Mouse (Mus musculus) kidney, postnatal 25 days (tissue): ENCODE data around the gene Alox12e.

Experiments used
- DNase-seq, 2 experiments: peaks; one replicate each; pipeline ENCODE4 v3.0.0; 2021; ENCODE audit warnings: mixed read lengths in 2 of 2

Gene Alox12e

GRCm38 (mm10) chr11:70284757-70285156 is 37.7 kb downstream of the Alox12e start:
- DNase-seq, result no peak

- peak; percentile 11 to 64 for DNase-seq
These were observed 38.8 kb downstream of the Alox12e start for GRCm38 (mm10) chr11:70283666-70284065.

- DNase-seq, result peak in 1 of 2 experiments; percentile 62
These were observed 42.0 kb downstream of the Alox12e start for GRCm38 (mm10) chr11:70280441-70280840.

GRCm38 (mm10) chr11:70278961-70279360 is 43.5 kb downstream of the Alox12e start:
- no peak for DNase-seq

GRCm38 (mm10) chr11:70271641-70272040 is 50.8 kb downstream of the Alox12e start:
- DNase-seq, result no peak

- DNase-seq, result peak; percentile 22 to 48
These were observed 56.0 kb downstream of the Alox12e start for GRCm38 (mm10) chr11:70266405-70266804.

- DNase-seq, result no peak
These were observed 56.6 kb downstream of the Alox12e start for GRCm38 (mm10) chr11:70265819-70266218.
